Mouse (Mus musculus) right cerebral cortex, postnatal 36 days (tissue): ENCODE data around the gene Eefsec.

ENCODE experiments used
- DNase-seq, 2 experiments: peaks; one replicate each; pipeline ENCODE4 v3.0.0; 2022; ENCODE audit warnings: low spot score in 2 of 2, mixed read lengths in 1 of 2

The Eefsec gene

GRCm38 (mm10) chr6:88343485-88344450 lies 102.6 kb downstream of the Eefsec start:
- peak; percentile 61 to 64 for DNase-seq

- no peak for DNase-seq
Observed at GRCm38 (mm10) chr6:88342965-88343364, 103.4 kb downstream of the Eefsec start.

- no peak for DNase-seq
Observed at GRCm38 (mm10) chr6:88341182-88341581, 105.2 kb downstream of the Eefsec start.

GRCm38 (mm10) chr6:88340761-88341160 lies 105.6 kb downstream of the Eefsec start:
- DNase-seq = no peak

- no peak for DNase-seq
Observed at GRCm38 (mm10) chr6:88329336-88329735, 117.0 kb downstream of the Eefsec start.

GRCm38 (mm10) chr6:88321879-88322278 lies 124.5 kb downstream of the Eefsec start:
- no peak for DNase-seq

GRCm38 (mm10) chr6:88321253-88321652 lies 125.1 kb downstream of the Eefsec start:
- no peak for DNase-seq

GRCm38 (mm10) chr6:88319735-88320134 lies 126.6 kb downstream of the Eefsec start:
- no peak for DNase-seq

GRCm38 (mm10) chr6:88315295-88315694 lies 131.0 kb downstream of the Eefsec start:
- DNase-seq = no peak

GRCm38 (mm10) chr6:88313937-88314336 lies 132.4 kb downstream of the Eefsec start:
- no peak for DNase-seq

GRCm38 (mm10) chr6:88311593-88311992 lies 134.7 kb downstream of the Eefsec start:
- DNase-seq = no peak

- DNase-seq = no peak
Observed at GRCm38 (mm10) chr6:88306100-88306746, 140.1 kb downstream of the Eefsec start.

- no peak for DNase-seq
Observed at GRCm38 (mm10) chr6:88301234-88301633, 145.1 kb downstream of the Eefsec start.

- no peak for DNase-seq
Observed at GRCm38 (mm10) chr6:88299491-88299890, 146.8 kb downstream of the Eefsec start.

- no peak for DNase-seq
Observed at GRCm38 (mm10) chr6:88292274-88292909, 153.9 kb downstream of the Eefsec start.

GRCm38 (mm10) chr6:88290129-88290766 lies 156.1 kb downstream of the Eefsec start:
- DNase-seq = peak; percentile 25 to 29

- DNase-seq = no peak
Observed at GRCm38 (mm10) chr6:88278141-88278540, 168.2 kb downstream of the Eefsec start.

- DNase-seq = no peak
Observed at GRCm38 (mm10) chr6:88277242-88277641, 169.1 kb downstream of the Eefsec start.

- DNase-seq = peak; percentile 33 to 69
Observed at GRCm38 (mm10) chr6:88276221-88276620, 170.1 kb downstream of the Eefsec start.

GRCm38 (mm10) chr6:88274623-88275022 lies 171.7 kb downstream of the Eefsec start:
- DNase-seq = no peak

- no peak for DNase-seq
Observed at GRCm38 (mm10) chr6:88267970-88268369, 178.4 kb downstream of the Eefsec start.

GRCm38 (mm10) chr6:88267068-88267467 lies 179.3 kb downstream of the Eefsec start:
- DNase-seq = no peak
